Mouse (Mus musculus): ENCODE results near the gene Mipol1. TPM values are rescaled to one million over a fixed set of nuclear protein-coding genes. Genes with fewer than 3 reads are reported as not detected.
"Not testable (repeated sequence)": the region's sequence is repeated elsewhere in the genome, so short reads cannot be mapped to it uniquely, and the experiment has no call there.

The Mipol1 gene
- polyA plus RNA-seq, 1 experiment from 2014 or later: 5.8 TPM

DNA sequence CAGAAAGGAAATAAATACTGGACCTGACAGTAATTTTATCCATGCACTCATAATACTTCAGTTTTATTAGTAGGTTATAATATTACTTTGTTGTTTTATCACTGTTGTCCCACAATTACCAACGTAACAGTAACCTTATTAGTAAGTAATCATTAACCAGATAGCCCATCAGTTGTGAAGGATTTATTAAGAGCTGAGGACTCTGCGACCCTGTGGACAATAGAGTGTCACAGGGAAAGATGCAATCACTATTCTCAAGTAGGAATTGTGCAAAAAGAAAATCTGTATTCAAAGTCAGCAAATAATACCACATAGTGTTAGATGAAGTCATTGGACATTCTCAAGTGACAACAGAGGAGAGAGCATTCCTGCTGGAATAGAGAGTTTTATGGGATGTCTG lies 198.5 kb downstream of the Mipol1 start:
- 48% methylated on average over 2 of the region's 2 CpGs for WGBS
- Histone ChIP-seq H3K4me3 (ENCODE audit: low read depth, low read length) (no peak overlapping the region), H3K27ac (ENCODE audit: low read depth, low read length) (no peak overlapping the region), H3K36me3 (ENCODE audit: control insufficient read depth, insufficient read depth, low read length) (no peaks in the 10 kb centered on the region), H3K4me2 (ENCODE audit: low read depth) (no peak overlapping the region), H3K27me3 (ENCODE audit: control insufficient read depth, insufficient read depth, low read length) (no peaks in the 10 kb centered on the region), H3K9ac (ENCODE audit: low read length) (no peak overlapping the region), H3K9me3 (ENCODE audit: control insufficient read depth, low read length) (no peaks in the 10 kb centered on the region), H3K4me1 (ENCODE audit: control insufficient read depth, insufficient read depth, low read length) (no peaks in the 10 kb centered on the region)
- ATAC-seq (ENCODE audit: insufficient read depth, low FRiP score, low TSS enrichment) (no peak), DNase-seq (ENCODE audit: low spot score) (no peak)

DNA sequence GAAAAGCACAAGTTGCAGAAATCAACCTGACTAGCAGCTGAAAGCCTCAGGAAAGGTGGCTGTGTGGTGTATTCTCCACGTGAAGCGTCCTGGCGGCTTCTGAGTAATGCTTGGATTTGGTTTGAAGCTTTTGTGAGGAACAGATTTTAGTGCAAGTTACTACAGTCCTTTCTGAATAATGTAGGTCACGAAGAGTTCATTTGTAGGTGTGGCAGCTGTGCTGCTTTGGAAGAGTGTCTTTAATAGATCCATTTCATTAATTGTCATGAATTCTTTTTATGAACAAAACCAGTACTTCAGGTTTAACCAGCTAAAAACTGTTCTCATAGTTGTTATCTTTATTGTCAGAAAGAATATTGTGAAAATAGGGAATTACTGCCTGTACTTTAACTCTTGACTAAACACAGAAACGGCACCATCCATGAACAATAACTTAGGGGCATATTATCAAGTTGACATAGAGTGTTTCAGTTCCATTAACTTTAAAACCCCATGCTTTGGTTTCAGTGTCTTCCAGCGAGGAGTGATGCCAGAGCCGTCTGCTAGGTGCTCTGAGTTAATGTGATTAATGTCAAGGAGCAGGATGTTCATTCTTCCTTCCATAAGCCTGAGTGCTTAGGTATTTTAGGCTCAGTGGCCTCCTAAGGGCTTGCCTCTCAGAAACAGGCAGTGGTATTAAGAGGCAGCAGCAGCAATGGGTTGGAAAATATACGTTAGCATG lies 206.9 kb downstream of the Mipol1 start:
- not testable (repeated sequence) for DNase-seq (ENCODE audit: low spot score); ATAC-seq (ENCODE audit: insufficient read depth, low FRiP score, low TSS enrichment); H3K27ac ChIP-seq (ENCODE audit: low read depth, low read length); H3K4me3 ChIP-seq (ENCODE audit: low read depth, low read length); H3K4me2 ChIP-seq (ENCODE audit: low read depth); H3K27me3 ChIP-seq (ENCODE audit: control insufficient read depth, insufficient read depth, low read length); H3K36me3 ChIP-seq (ENCODE audit: control insufficient read depth, insufficient read depth, low read length); H3K4me1 ChIP-seq (ENCODE audit: control insufficient read depth, insufficient read depth, low read length); H3K9ac ChIP-seq (ENCODE audit: low read length); H3K9me3 ChIP-seq (ENCODE audit: control insufficient read depth, low read length)
- 64% methylated on average over 8 of the region's 8 CpGs for WGBS

DNA sequence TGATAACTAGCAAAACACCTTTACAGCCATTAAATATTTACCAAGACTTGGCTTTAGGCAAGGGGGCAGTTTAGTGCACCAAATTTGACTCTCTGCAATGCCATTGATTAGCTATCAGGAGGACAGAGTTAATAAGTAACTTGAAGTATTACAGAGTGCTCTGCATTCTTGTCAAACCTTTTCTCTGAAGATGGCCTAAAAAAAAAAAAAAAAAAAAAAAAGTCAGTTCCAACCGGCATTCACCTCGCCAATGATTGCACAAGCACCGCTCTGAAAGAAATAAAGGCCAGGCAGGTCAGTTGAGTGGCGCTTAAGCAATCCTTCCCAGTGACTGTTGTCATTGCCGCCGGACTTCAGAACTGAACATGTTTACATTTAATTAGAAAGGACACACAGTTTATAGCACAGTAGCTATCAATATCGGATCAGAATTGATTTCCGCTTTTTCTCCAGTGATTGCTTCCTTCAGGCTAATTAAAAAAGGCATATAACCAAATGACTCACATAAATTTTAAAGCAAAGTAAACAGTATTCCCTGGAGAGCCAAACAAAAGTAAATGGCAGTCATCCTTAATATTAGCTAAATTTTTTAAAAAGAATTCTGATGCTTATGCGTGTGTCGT lies 214.2 kb downstream of the Mipol1 start:
- 54% methylated on average over 10 of the region's 10 CpGs for WGBS
- Histone ChIP-seq H3K27ac (ENCODE audit: low read depth, low read length) (no peak overlapping the region), H3K9ac (ENCODE audit: low read length) (no peak overlapping the region), H3K36me3 (ENCODE audit: control insufficient read depth, insufficient read depth, low read length) (no peaks in the 10 kb centered on the region), H3K9me3 (ENCODE audit: control insufficient read depth, low read length) (no peaks in the 10 kb centered on the region), H3K4me3 (ENCODE audit: low read depth, low read length) (no peak overlapping the region), H3K27me3 (ENCODE audit: control insufficient read depth, insufficient read depth, low read length) (no peaks in the 10 kb centered on the region), H3K4me1 (ENCODE audit: control insufficient read depth, insufficient read depth, low read length) (no peaks in the 10 kb centered on the region), H3K4me2 (ENCODE audit: low read depth) (no peak overlapping the region)
- DNase-seq (ENCODE audit: low spot score): no peak
- no peak for ATAC-seq (ENCODE audit: insufficient read depth, low FRiP score, low TSS enrichment)

DNA sequence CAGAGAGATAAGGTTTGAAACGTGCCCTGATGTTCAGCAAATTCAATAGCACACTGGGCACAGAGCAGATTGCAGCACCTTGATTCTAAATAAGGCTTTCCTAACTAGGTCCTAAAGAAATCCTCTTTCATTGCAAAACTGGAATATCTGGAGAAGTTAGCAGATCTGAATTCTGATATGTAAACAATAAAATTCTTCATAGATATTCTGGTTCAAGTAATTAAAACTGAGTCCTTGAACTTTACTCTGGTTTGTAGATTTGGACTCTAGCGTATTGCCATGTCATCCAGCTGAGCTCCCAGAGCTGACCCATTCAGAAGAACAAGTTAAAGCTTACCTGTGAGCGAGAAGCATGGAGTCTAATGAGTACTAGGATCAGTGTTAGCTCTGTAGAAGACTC lies 217.1 kb downstream of the Mipol1 start:
- Histone ChIP-seq H3K4me1 (ENCODE audit: control insufficient read depth, insufficient read depth, low read length) (no peaks in the 10 kb centered on the region), H3K36me3 (ENCODE audit: control insufficient read depth, insufficient read depth, low read length) (no peaks in the 10 kb centered on the region), H3K27me3 (ENCODE audit: control insufficient read depth, insufficient read depth, low read length) (no peaks in the 10 kb centered on the region), H3K4me2 (ENCODE audit: low read depth) (no peak overlapping the region), H3K4me3 (ENCODE audit: low read depth, low read length) (no peak overlapping the region), H3K27ac (ENCODE audit: low read depth, low read length) (no peak overlapping the region), H3K9ac (ENCODE audit: low read length) (no peak overlapping the region), H3K9me3 (ENCODE audit: control insufficient read depth, low read length) (no peaks in the 10 kb centered on the region)
- DNase-seq (ENCODE audit: low spot score) (no peak), ATAC-seq (ENCODE audit: insufficient read depth, low FRiP score, low TSS enrichment) (no peak)
- 91% methylated on average over 3 of the region's 3 CpGs for WGBS

DNA sequence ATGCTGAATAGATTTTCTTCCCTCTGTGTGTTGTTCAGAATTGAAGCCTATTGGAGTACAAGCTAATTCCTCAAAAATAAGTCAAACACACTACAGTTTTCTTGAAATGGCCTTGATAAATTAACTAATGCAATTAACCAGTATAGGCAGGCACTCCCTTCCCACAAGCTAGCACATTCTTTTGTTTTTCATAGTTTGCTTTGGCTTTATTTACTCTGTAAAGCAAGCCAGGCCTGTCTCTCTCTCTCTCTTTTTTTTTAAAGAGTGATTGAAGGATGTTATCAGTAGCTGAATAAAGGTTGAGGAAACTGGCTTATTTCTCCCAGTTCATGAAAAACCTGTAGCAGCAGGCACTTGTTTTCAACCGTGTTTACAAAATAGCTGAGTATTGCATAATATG lies 219.1 kb downstream of the Mipol1 start:
- 79% methylated on average over 1 of the region's 1 CpGs for WGBS
- no peaks in the 10 kb centered on the region for H3K4me1 ChIP-seq (ENCODE audit: control insufficient read depth, insufficient read depth, low read length)
- no peaks in the 10 kb centered on the region for H3K27me3 ChIP-seq (ENCODE audit: control insufficient read depth, insufficient read depth, low read length)
- H3K4me2 ChIP-seq (ENCODE audit: low read depth): no peak overlapping the region
- H3K4me3 ChIP-seq (ENCODE audit: low read depth, low read length): no peak overlapping the region
- H3K9me3 ChIP-seq (ENCODE audit: control insufficient read depth, low read length): no peaks in the 10 kb centered on the region
- no peaks in the 10 kb centered on the region for H3K36me3 ChIP-seq (ENCODE audit: control insufficient read depth, insufficient read depth, low read length)
- H3K9ac ChIP-seq (ENCODE audit: low read length): no peak overlapping the region
- no peak overlapping the region for H3K27ac ChIP-seq (ENCODE audit: low read depth, low read length)
- ATAC-seq (ENCODE audit: insufficient read depth, low FRiP score, low TSS enrichment) (no peak), DNase-seq (ENCODE audit: low spot score) (no peak)

DNA sequence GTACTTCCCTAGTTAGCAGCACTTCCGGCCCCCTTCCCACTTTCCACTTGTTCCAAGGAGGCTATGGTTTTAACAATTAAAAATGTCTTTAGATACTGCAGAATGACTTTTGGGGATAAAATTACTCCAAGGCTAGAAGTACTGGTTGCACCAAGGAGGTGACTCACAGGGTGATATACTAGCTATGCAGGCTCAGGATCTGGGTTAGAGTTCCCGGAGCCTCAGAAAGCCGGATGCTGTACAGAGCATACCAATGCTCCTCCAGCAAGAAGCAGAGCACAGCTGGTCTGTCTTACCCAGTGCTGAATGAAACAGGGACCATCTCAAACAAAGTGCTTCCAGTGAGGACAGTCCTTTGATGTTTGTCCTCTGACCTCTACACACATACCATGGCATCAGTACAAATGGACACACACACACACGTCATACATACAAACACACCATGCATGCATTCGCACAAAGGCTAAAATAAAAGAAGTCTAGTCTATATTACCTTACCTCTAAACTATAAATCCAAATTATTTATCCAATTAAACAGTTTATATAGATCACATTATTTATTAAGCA lies 219.9 kb downstream of the Mipol1 start:
- no peaks in the 10 kb centered on the region for H3K36me3 ChIP-seq (ENCODE audit: control insufficient read depth, insufficient read depth, low read length)
- no peak overlapping the region for H3K27ac ChIP-seq (ENCODE audit: low read depth, low read length)
- H3K27me3 ChIP-seq (ENCODE audit: control insufficient read depth, insufficient read depth, low read length): no peaks in the 10 kb centered on the region
- H3K4me1 ChIP-seq (ENCODE audit: control insufficient read depth, insufficient read depth, low read length): no peaks in the 10 kb centered on the region
- H3K9ac ChIP-seq (ENCODE audit: low read length): no peak overlapping the region
- H3K4me2 ChIP-seq (ENCODE audit: low read depth): no peak overlapping the region
- H3K9me3 ChIP-seq (ENCODE audit: control insufficient read depth, low read length): no peaks in the 10 kb centered on the region
- no peak overlapping the region for H3K4me3 ChIP-seq (ENCODE audit: low read depth, low read length)
- no peak for DNase-seq (ENCODE audit: low spot score)
- no peak for ATAC-seq (ENCODE audit: insufficient read depth, low FRiP score, low TSS enrichment)
- 83% methylated on average over 5 of the region's 5 CpGs for WGBS

DNA sequence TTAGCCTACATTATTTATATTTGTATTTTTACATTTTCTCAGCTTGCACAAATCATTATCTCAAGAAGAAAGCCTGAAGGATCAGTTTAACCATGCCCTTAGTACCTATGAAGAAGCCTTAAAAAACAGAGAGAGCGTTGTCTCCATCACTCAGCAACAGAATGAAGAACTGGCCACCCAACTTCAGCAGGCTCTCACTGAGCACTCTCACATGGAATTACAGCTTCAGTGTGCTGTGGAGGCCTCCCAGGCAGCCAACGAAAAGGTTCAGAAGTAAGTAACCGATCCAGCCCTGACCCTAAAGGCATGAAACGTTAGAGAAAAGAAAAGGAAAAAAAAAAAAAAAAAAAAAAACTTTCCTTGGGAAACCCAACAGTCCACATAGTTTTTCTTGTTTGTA lies 226.7 kb downstream of the Mipol1 start:
- WGBS: 55% methylated on average over 4 of the region's 4 CpGs
- ATAC-seq (ENCODE audit: insufficient read depth, low FRiP score, low TSS enrichment): no peak
- no peak for DNase-seq (ENCODE audit: low spot score)

DNA sequence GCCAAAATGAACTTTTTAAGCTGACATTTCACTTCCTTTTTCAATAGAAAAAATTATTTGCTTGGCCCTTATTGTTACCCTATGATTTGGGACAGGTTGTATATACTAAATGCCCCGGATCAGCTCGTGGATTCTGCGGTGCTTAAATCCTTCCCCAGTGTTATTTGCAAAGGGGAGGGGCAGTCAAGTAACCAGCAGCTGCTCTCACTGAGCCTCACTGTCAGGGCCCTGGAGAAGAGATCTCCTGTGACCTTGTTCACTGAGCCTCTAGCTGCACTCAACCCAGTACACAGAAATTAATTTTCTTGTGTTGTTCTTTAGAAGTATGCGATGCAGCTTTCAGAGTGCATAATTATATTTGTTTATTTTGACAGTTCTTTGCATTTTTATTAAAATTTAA lies 227.1 kb downstream of the Mipol1 start:
- H3K27me3 ChIP-seq (ENCODE audit: control insufficient read depth, insufficient read depth, low read length): no peaks in the 10 kb centered on the region
- no peak for ATAC-seq (ENCODE audit: insufficient read depth, low FRiP score, low TSS enrichment)
- WGBS: 43% methylated on average over 4 of the region's 4 CpGs
- no peaks in the 10 kb centered on the region for H3K9me3 ChIP-seq (ENCODE audit: control insufficient read depth, low read length)
- H3K36me3 ChIP-seq (ENCODE audit: control insufficient read depth, insufficient read depth, low read length): no peaks in the 10 kb centered on the region
- no peak overlapping the region for H3K4me2 ChIP-seq (ENCODE audit: low read depth)
- no peak overlapping the region for H3K27ac ChIP-seq (ENCODE audit: low read depth, low read length)
- H3K9ac ChIP-seq (ENCODE audit: low read length): no peak overlapping the region
- no peaks in the 10 kb centered on the region for H3K4me1 ChIP-seq (ENCODE audit: control insufficient read depth, insufficient read depth, low read length)
- no peak overlapping the region for H3K4me3 ChIP-seq (ENCODE audit: low read depth, low read length)
- DNase-seq (ENCODE audit: low spot score): no peak

More for the DNA sequence above, 226.7 kb downstream of the Mipol1 start:
- no peaks in the 10 kb centered on the region for H3K27me3 ChIP-seq (ENCODE audit: control insufficient read depth, insufficient read depth, low read length)
- no peak overlapping the region for H3K27ac ChIP-seq (ENCODE audit: low read depth, low read length)
- H3K9me3 ChIP-seq (ENCODE audit: control insufficient read depth, low read length): no peaks in the 10 kb centered on the region
- no peaks in the 10 kb centered on the region for H3K36me3 ChIP-seq (ENCODE audit: control insufficient read depth, insufficient read depth, low read length)
- H3K4me1 ChIP-seq (ENCODE audit: control insufficient read depth, insufficient read depth, low read length): no peaks in the 10 kb centered on the region
- no peak overlapping the region for H3K9ac ChIP-seq (ENCODE audit: low read length)
- no peak overlapping the region for H3K4me3 ChIP-seq (ENCODE audit: low read depth, low read length)
- H3K4me2 ChIP-seq (ENCODE audit: low read depth): no peak overlapping the region
